Mouse (Mus musculus) midbrain, embryonic 15.5 days (tissue): Measurements from ENCODE around the gene Ttc5. TPM values are rescaled to one million over a fixed set of nuclear protein-coding genes. Genes with fewer than 3 reads are reported as not detected.
"Not testable (repeated sequence)": the region's sequence is repeated elsewhere in the genome, so short reads cannot be mapped to it uniquely, and the experiment has no call there.

ENCODE experiments used
- ATAC-seq: fragments of 200-750 bp; cut with Nextera tagmentation; replicated peaks from 2 replicates; pipeline ENCODE4 v1.8.0; 2017; ENCODE audit warnings: moderate TSS enrichment
- H3K27ac ChIP-seq: fragments of 300-500 bp; sonication (generic); 2 replicates; pipeline ENCODE4 v1.5.1; 2015; ENCODE audit warnings: mild to moderate bottlenecking, inconsistent platforms
- H3K27me3 ChIP-seq: fragments of 300-500 bp; sonication (generic); replicated peaks from 2 replicates; pipeline ENCODE4 v1.6.1; 2015; ENCODE audit warnings: inconsistent platforms
- H3K36me3 ChIP-seq: fragments of 300-500 bp; sonication (generic); replicated peaks from 2 replicates; pipeline ENCODE4 v1.6.1; 2015; ENCODE audit warnings: inconsistent platforms
- H3K4me1 ChIP-seq: fragments of 300-500 bp; sonication (generic); 2 replicates; pipeline ENCODE4 v1.6.1; 2015; ENCODE audit warnings: inconsistent platforms
- H3K4me2 ChIP-seq: fragments of 300-500 bp; sonication (generic); 2 replicates; pipeline ENCODE4 v1.6.1; 2015; ENCODE audit warnings: inconsistent platforms, mild to moderate bottlenecking, moderate library complexity
- H3K4me3 ChIP-seq: fragments of 300-500 bp; sonication (generic); 2 replicates; pipeline ENCODE4 v1.5.1; 2015; ENCODE audit warnings: mild to moderate bottlenecking, inconsistent platforms
- H3K9ac ChIP-seq: fragments of 300-500 bp; sonication (generic); 2 replicates; pipeline ENCODE4 v1.6.1; 2015; ENCODE audit warnings: mild to moderate bottlenecking, inconsistent platforms
- H3K9me3 ChIP-seq: fragments of 300-500 bp; sonication (generic); 2 replicates; pipeline ENCODE4 v1.6.1; 2016; ENCODE audit warnings: inconsistent platforms
- WGBS: fragments of 180-500 bp; shearing (Covaris S2); methylation state at CpG from one replicate; pipeline ENCODE4 v1.1.7; 2015; ENCODE audit warnings: mixed read lengths; 5-methylcytosine and 5-hydroxymethylcytosine counted together
- polyA plus RNA-seq: library from polyadenylated mRNA; unstranded; fragments of >200 nt; fragmentation: Nextera tagmentation; extraction: Ambion mirVana; gene quantifications from 2 replicates; pipeline ENCODE4 v1.2.1, GENCODE M21; 2015

Ttc5 gene
- polyA plus RNA-seq, 1 experiment from 2014 or later: 137 TPM

DNA sequence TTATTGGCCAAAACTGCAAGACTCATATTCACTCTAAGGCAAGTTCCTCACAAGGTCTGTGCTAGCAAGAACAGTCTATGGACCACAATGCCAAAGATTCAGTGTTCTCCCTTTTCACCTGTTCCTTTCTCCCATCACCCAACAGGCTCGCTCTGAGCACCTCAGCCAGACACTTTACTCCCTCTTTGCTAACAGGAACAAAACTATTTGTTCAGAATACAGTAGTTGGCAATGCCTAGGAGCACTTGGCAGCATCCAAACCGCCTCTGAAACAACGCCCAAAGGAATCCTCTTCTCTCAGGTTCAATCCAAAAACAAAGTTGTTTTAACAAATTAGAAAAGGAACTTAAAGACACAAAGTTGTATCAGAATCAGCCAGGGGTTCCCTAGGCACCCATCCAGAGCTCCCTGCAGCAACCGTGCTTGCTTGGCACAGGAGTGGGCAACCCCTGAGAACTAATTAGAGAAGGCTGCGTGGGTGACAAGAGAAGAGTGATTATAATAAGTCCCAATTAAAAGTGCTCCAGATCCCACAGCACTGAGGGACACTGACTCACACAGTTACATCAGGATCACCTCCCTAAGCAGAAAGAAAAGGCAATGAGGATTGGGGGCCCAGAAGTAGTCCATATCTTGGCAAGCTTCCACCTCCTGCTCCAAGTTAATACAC lies 26.8 kb downstream of the Ttc5 start:
- WGBS: 80% methylated on average over 5 of the region's 5 CpGs
- Histone ChIP-seq H3K36me3 (0 out of 2 replicates have a peak, but pooled peaks cover 5% of the 10 kb centered on the region), H3K9me3 (no peaks in the 10 kb centered on the region), H3K4me2 (no peak overlapping the region), H3K9ac (no peak overlapping the region), H3K27me3 (no peaks in the 10 kb centered on the region), H3K4me3 (no peak overlapping the region), H3K4me1 (no peaks in the 10 kb centered on the region), H3K27ac (no peak overlapping the region)
- no peak for ATAC-seq

DNA sequence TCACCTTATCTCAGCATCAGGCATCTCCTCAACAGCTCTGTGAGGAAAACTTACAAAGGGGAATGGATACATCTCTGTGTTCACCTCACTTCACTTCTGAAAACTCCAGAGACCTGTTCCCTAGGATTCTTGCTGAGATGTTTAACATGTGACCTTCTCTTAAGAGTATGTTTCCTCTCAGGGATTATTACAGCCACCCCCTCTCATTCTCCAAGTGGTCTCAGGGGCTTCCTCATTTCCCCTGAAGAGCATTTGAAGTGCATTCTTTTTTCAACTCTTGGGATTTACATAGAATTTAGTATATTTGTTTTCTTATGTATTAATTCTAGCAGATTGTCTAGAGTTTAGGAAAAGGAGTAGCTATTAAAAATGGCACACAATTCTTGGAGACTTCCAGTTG lies 40.3 kb downstream of the Ttc5 start, which contains the start of gene Olfr749:
Gene Olfr749, minus strand, starts transcription at position 101 of the 400 bp plus-strand sequence.
- no peaks in the 10 kb centered on the region for H3K27me3 ChIP-seq
- no peak within 1 kb of the TSS for H3K27ac ChIP-seq
- no peaks in the 10 kb centered on the region for H3K4me1 ChIP-seq
- H3K9me3 ChIP-seq: no peaks in the 10 kb centered on the region
- H3K4me3 ChIP-seq: no peak within 1 kb of the TSS
- ATAC-seq: no peak
- no peak within 1 kb of the TSS for H3K9ac ChIP-seq
- H3K4me2 ChIP-seq: no peak within 1 kb of the TSS
- H3K36me3 ChIP-seq: no peaks in the 10 kb centered on the region

- no peak for ATAC-seq
- no peak overlapping the region for H3K27ac ChIP-seq
- no peaks in the 10 kb centered on the region for H3K36me3 ChIP-seq
- H3K27me3 ChIP-seq: no peaks in the 10 kb centered on the region
- no peaks in the 10 kb centered on the region for H3K4me1 ChIP-seq
- no peak overlapping the region for H3K4me3 ChIP-seq
- WGBS: 71% methylated on average over 2 of the region's 2 CpGs
- no peaks in the 10 kb centered on the region for H3K9me3 ChIP-seq
- H3K9ac ChIP-seq: no peak overlapping the region
- H3K4me2 ChIP-seq: no peak overlapping the region
These were observed 43.7 kb downstream of the Ttc5 start for GRCm38 (mm10) chr14:50741584-50741983.

GRCm38 (mm10) chr14:50740334-50740733 lies 45.0 kb downstream of the Ttc5 start:
- no peaks in the 10 kb centered on the region for H3K4me1 ChIP-seq
- ATAC-seq: no peak
- H3K9me3 ChIP-seq: no peaks in the 10 kb centered on the region
- H3K27ac ChIP-seq: no peak overlapping the region
- no peak overlapping the region for H3K4me2 ChIP-seq
- no peaks in the 10 kb centered on the region for H3K27me3 ChIP-seq
- H3K36me3 ChIP-seq: no peaks in the 10 kb centered on the region
- no peak overlapping the region for H3K9ac ChIP-seq
- WGBS: 76% methylated on average over 2 of the region's 2 CpGs
- H3K4me3 ChIP-seq: no peak overlapping the region

DNA sequence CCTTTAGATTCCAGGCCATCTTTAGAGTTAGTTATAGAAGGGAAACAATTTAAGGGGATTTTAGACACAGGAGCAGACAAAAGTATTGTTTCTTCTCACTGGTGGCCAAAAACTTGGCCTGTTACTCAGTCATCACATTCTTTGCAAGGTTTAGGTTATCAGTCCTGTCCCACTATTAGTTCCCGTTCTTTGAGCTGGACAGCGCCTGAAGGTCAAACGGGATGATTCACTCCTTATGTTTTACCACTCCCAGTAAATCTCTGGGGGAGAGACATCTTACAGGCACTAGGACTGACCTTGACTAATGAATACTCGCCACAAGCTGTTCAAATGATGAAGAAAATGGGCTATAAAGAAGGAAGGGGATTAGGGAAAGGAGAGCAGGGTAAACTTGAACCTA lies 62.9 kb downstream of the Ttc5 start:
- not testable (repeated sequence) for ATAC-seq, H3K4me1 ChIP-seq, H3K27ac ChIP-seq, H3K27me3 ChIP-seq, H3K4me2 ChIP-seq, H3K36me3 ChIP-seq, H3K9me3 ChIP-seq, H3K9ac ChIP-seq, H3K4me3 ChIP-seq
- 87% methylated on average over 3 of the region's 4 CpGs for WGBS

DNA sequence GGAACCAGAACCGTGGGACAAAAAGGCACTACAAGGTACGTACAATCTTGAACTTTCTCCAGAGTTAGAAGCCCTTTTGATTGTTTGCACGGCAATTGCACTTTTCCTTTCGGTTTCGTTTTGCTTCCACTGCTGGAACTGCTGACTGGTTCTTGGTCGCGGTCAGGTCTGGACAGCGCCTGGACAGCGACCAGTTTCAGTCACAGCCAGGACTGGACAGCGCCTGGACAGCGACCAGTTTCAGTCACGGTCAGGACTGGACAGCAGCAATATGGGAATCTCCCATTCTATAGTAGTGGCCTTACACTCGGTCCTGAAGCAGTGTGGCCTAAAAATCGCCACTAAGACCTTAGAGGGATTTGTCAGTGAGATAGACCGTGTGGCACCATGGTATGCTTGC lies 65.4 kb downstream of the Ttc5 start:
- not testable (repeated sequence) for H3K4me3 ChIP-seq, H3K27ac ChIP-seq, H3K4me1 ChIP-seq, H3K9ac ChIP-seq, H3K27me3 ChIP-seq, ATAC-seq, H3K9me3 ChIP-seq, H3K4me2 ChIP-seq, H3K36me3 ChIP-seq
- WGBS: 90% methylated on average over 15 of the region's 15 CpGs

Other genes starting within 250 kb of the Ttc5 start
- not detected in 2 replicates for gene Olfr744, start 170.6 kb downstream of the Ttc5 start, polyA plus RNA-seq
- not detected in 2 replicates for gene Olfr745, start 146.1 kb downstream of the Ttc5 start, polyA plus RNA-seq
- gene Olfr746, start 138.4 kb downstream of the Ttc5 start, polyA plus RNA-seq: not detected in 2 replicates
- not detected in 2 replicates for gene Olfr747, start 92.3 kb downstream of the Ttc5 start, polyA plus RNA-seq
- gene Olfr748, start 78.1 kb downstream of the Ttc5 start, polyA plus RNA-seq: not detected in 2 replicates
- gene Olfr749, start 40.4 kb downstream of the Ttc5 start, polyA plus RNA-seq: not detected in 2 replicates
- gene Ccnb1ip1, start 22.2 kb upstream of the Ttc5 start, polyA plus RNA-seq: not detected in 2 replicates
- 42.8 and 43.7 TPM in 2 replicates for gene Parp2, start 22.3 kb upstream of the Ttc5 start, polyA plus RNA-seq
- gene Tep1, start 85.0 kb upstream of the Ttc5 start, polyA plus RNA-seq: 2.0 and 2.6 TPM in 2 replicates
- 1.8 and 2.1 TPM in 2 replicates for gene Klhl33, start 112.0 kb upstream of the Ttc5 start, polyA plus RNA-seq
- 104 and 116 TPM in 2 replicates for gene Osgep, start 139.4 kb upstream of the Ttc5 start, polyA plus RNA-seq
- 190 and 191 TPM in 2 replicates for gene Apex1, start 139.4 kb upstream of the Ttc5 start, polyA plus RNA-seq
- 101 and 111 TPM in 2 replicates for gene Pip4p1, start 145.3 kb upstream of the Ttc5 start, polyA plus RNA-seq
- gene Pnp, start 145.6 kb upstream of the Ttc5 start, polyA plus RNA-seq: 20.3 and 21.3 TPM in 2 replicates
- gene Gm49342, start 159.0 kb upstream of the Ttc5 start, polyA plus RNA-seq: not detected in 2 replicates
- 0.45 and 0.57 TPM in 2 replicates for gene Pnp2, start 170.5 kb upstream of the Ttc5 start, polyA plus RNA-seq
- gene Rnase10, start 222.2 kb upstream of the Ttc5 start, polyA plus RNA-seq: 0.11 TPM in 1 of 2 replicates, not detected in the other